Mouse (Mus musculus) embryonic facial prominence, embryonic 10.5 days (tissue): Measurements from ENCODE around the gene Sipa1l2. TPM values are rescaled to one million over a fixed set of nuclear protein-coding genes. Genes with fewer than 3 reads are reported as not detected.

Source experiments
- DNase-seq: peaks from one replicate; pipeline ENCODE4 v3.0.0-alpha.2; 2017; ENCODE audit warnings: low spot score
- H3K27ac ChIP-seq: fragments of 300-500 bp; sonication (generic); replicated peaks from 2 replicates; pipeline ENCODE4 v1.5.1; 2016; ENCODE audit warnings: mild to moderate bottlenecking
- H3K27me3 ChIP-seq: fragments of 300-500 bp; sonication (generic); replicated peaks from 2 replicates; pipeline ENCODE4 v1.6.1; 2016; ENCODE audit warnings: low read depth, mild to moderate bottlenecking; ENCODE audit not compliant: poor library complexity, severe bottlenecking
- H3K36me3 ChIP-seq: fragments of 300-500 bp; sonication (generic); replicated peaks from 2 replicates; pipeline ENCODE4 v1.6.1; 2016; ENCODE audit warnings: mild to moderate bottlenecking, moderate library complexity
- H3K4me1 ChIP-seq: fragments of 300-500 bp; sonication (generic); 2 replicates; pipeline ENCODE4 v1.6.1; 2016
- H3K4me3 ChIP-seq: fragments of 300-500 bp; sonication (generic); 2 replicates; pipeline ENCODE4 v1.5.1; 2016; ENCODE audit warnings: mild to moderate bottlenecking, moderate library complexity
- H3K9me3 ChIP-seq: fragments of 300-500 bp; sonication (generic); 2 replicates; pipeline ENCODE4 v1.6.1; 2016; ENCODE audit warnings: mild to moderate bottlenecking
- WGBS: fragments of 180-500 bp; shearing (Covaris S2); methylation state at CpG from one replicate; pipeline ENCODE4 v1.1.7; 2016; 5-methylcytosine and 5-hydroxymethylcytosine counted together
- polyA plus RNA-seq: library from polyadenylated mRNA; unstranded; fragments of >200 nt; fragmentation: Nextera tagmentation; extraction: Ambion mirVana; gene quantifications from 2 replicates; pipeline ENCODE4 v1.2.1, GENCODE M21; 2016

The Sipa1l2 gene
- polyA plus RNA-seq, 1 experiment from 2014 or later = 14.8 TPM

GRCm38 (mm10) chr8:125391271-125391670 is 178.3 kb downstream of the Sipa1l2 start:
- Histone ChIP-seq H3K27me3 (no peaks in the 10 kb centered on the region; the same call in 1 of the 2 replicates), H3K4me1 (peaks cover 30% of the 10 kb centered on the region), H3K4me3 (no peak overlapping the region), H3K36me3 (no peaks in the 10 kb centered on the region), H3K9me3 (no peaks in the 10 kb centered on the region), H3K27ac (no peak overlapping the region)
- WGBS = 74% methylated on average over 8 of the region's 8 CpGs
- no peak for DNase-seq

GRCm38 (mm10) chr8:125390506-125390895 is 179.1 kb downstream of the Sipa1l2 start:
- Histone ChIP-seq H3K27me3 (no peaks in the 10 kb centered on the region; the same call in 1 of the 2 replicates), H3K4me3 (no peak overlapping the region), H3K36me3 (no peaks in the 10 kb centered on the region), H3K27ac (no peak overlapping the region), H3K9me3 (no peaks in the 10 kb centered on the region), H3K4me1 (peaks cover 38% of the 10 kb centered on the region)
- no peak for DNase-seq
- 75% methylated on average over 6 of the region's 6 CpGs for WGBS

GRCm38 (mm10) chr8:125389756-125390505 is 179.7 kb downstream of the Sipa1l2 start:
- H3K27me3 ChIP-seq = no peaks in the 10 kb centered on the region; the same call in 1 of the 2 replicates
- no peaks in the 10 kb centered on the region for H3K36me3 ChIP-seq
- H3K4me1 ChIP-seq = peaks cover 43% of the 10 kb centered on the region
- no peak overlapping the region for H3K27ac ChIP-seq
- H3K9me3 ChIP-seq = no peaks in the 10 kb centered on the region
- H3K4me3 ChIP-seq = no peak overlapping the region
- DNase-seq = no peak
- WGBS = 78% methylated on average over 13 of the region's 13 CpGs

- Histone ChIP-seq H3K36me3 (no peaks in the 10 kb centered on the region), H3K9me3 (no peaks in the 10 kb centered on the region), H3K4me1 (peaks cover 43% of the 10 kb centered on the region), H3K4me3 (no peak overlapping the region), H3K27me3 (no peaks in the 10 kb centered on the region; the same call in 1 of the 2 replicates), H3K27ac (no peak overlapping the region)
- no peak for DNase-seq
- 85% methylated on average over 5 of the region's 5 CpGs for WGBS
Measured at GRCm38 (mm10) chr8:125389280-125389679, 180.3 kb downstream of the Sipa1l2 start.

- Histone ChIP-seq H3K4me1 (peaks cover 43% of the 10 kb centered on the region), H3K27me3 (no peaks in the 10 kb centered on the region; the same call in 1 of the 2 replicates), H3K9me3 (no peaks in the 10 kb centered on the region), H3K36me3 (no peaks in the 10 kb centered on the region), H3K27ac (no peak overlapping the region), H3K4me3 (no peak overlapping the region)
- DNase-seq = no peak
- WGBS = 78% methylated on average over 13 of the region's 13 CpGs
Measured at GRCm38 (mm10) chr8:125388404-125389180, 181.0 kb downstream of the Sipa1l2 start.

- Histone ChIP-seq H3K27me3 (peaks cover 5% of the 10 kb centered on the region; the same call in 1 of the 2 replicates), H3K9me3 (no peaks in the 10 kb centered on the region), H3K4me3 (no peak overlapping the region), H3K27ac (peak overlapping the region; percentile 36; the same call in 1 of the 2 replicates), H3K36me3 (no peaks in the 10 kb centered on the region), H3K4me1 (peaks cover 38% of the 10 kb centered on the region)
- peak; percentile 57 for DNase-seq
- 34% methylated on average over 6 of the region's 6 CpGs for WGBS
Measured at GRCm38 (mm10) chr8:125385519-125386150, 184.0 kb downstream of the Sipa1l2 start.

GRCm38 (mm10) chr8:125384551-125385183 is 184.9 kb downstream of the Sipa1l2 start:
- H3K27ac ChIP-seq = no peak overlapping the region
- no peak for DNase-seq
- no peaks in the 10 kb centered on the region for H3K9me3 ChIP-seq
- 0 out of 2 replicates have a peak, but pooled peaks cover 5% of the 10 kb centered on the region for H3K27me3 ChIP-seq
- H3K4me1 ChIP-seq = peaks cover 32% of the 10 kb centered on the region
- H3K4me3 ChIP-seq = no peak overlapping the region
- H3K36me3 ChIP-seq = no peaks in the 10 kb centered on the region
- WGBS = 91% methylated on average over 4 of the region's 4 CpGs

- WGBS = 63% methylated on average over 3 of the region's 3 CpGs
- H3K4me3 ChIP-seq = no peak overlapping the region
- no peaks in the 10 kb centered on the region for H3K9me3 ChIP-seq
- H3K36me3 ChIP-seq = no peaks in the 10 kb centered on the region
- 0 out of 2 replicates have a peak, but pooled peaks cover 5% of the 10 kb centered on the region for H3K27me3 ChIP-seq
- DNase-seq = no peak
- no peak overlapping the region for H3K27ac ChIP-seq
- H3K4me1 ChIP-seq = peaks cover 17% of the 10 kb centered on the region
Measured at GRCm38 (mm10) chr8:125381674-125382073, 187.9 kb downstream of the Sipa1l2 start.

GRCm38 (mm10) chr8:125379939-125380338 is 189.7 kb downstream of the Sipa1l2 start:
- WGBS = 66% methylated on average over 7 of the region's 7 CpGs
- Histone ChIP-seq H3K27me3 (0 out of 2 replicates have a peak, but pooled peaks cover 5% of the 10 kb centered on the region), H3K27ac (no peak overlapping the region), H3K36me3 (no peaks in the 10 kb centered on the region), H3K4me3 (no peak overlapping the region), H3K4me1 (0 out of 2 replicates have a peak, but pooled peaks cover 4% of the 10 kb centered on the region), H3K9me3 (no peaks in the 10 kb centered on the region)
- no peak for DNase-seq

GRCm38 (mm10) chr8:125379156-125379555 is 190.5 kb downstream of the Sipa1l2 start:
- Histone ChIP-seq H3K27ac (no peak overlapping the region), H3K4me3 (no peak overlapping the region), H3K36me3 (no peaks in the 10 kb centered on the region), H3K27me3 (0 out of 2 replicates have a peak, but pooled peaks cover 5% of the 10 kb centered on the region), H3K9me3 (no peaks in the 10 kb centered on the region), H3K4me1 (0 out of 2 replicates have a peak, but pooled peaks cover 4% of the 10 kb centered on the region)
- DNase-seq = no peak
- WGBS = 85% methylated on average over 10 of the region's 10 CpGs

GRCm38 (mm10) chr8:125377704-125378103 is 191.9 kb downstream of the Sipa1l2 start:
- Histone ChIP-seq H3K27me3 (0 out of 2 replicates have a peak, but pooled peaks cover 3% of the 10 kb centered on the region), H3K36me3 (no peaks in the 10 kb centered on the region), H3K4me3 (no peak overlapping the region), H3K4me1 (0 out of 2 replicates have a peak, but pooled peaks cover 4% of the 10 kb centered on the region), H3K27ac (no peak overlapping the region), H3K9me3 (no peaks in the 10 kb centered on the region)
- WGBS = 85% methylated on average over 3 of the region's 3 CpGs
- DNase-seq = no peak

GRCm38 (mm10) chr8:125376448-125376845 is 193.2 kb downstream of the Sipa1l2 start:
- no peaks in the 10 kb centered on the region for H3K9me3 ChIP-seq
- H3K36me3 ChIP-seq = no peaks in the 10 kb centered on the region
- no peak overlapping the region for H3K27ac ChIP-seq
- H3K4me3 ChIP-seq = no peak overlapping the region
- 0 out of 2 replicates have a peak, but pooled peaks cover 4% of the 10 kb centered on the region for H3K4me1 ChIP-seq
- WGBS = 85% methylated on average over 6 of the region's 6 CpGs
- no peak for DNase-seq
- H3K27me3 ChIP-seq = no peaks in the 10 kb centered on the region
